Mouse (Mus musculus) ES-Bruce4 (cell line): ENCODE results near the gene Cdt1. TPM values are rescaled to one million over a fixed set of nuclear protein-coding genes. Genes with fewer than 3 reads are reported as not detected.
A peak's percentile ranks its signal among the peaks of the same experiment; 100 is the strongest.

Experiments used
- H3K27ac ChIP-seq: 2 replicates; pipeline ENCODE4 v1.5.1; 2012; ENCODE audit warnings: low read length, inconsistent platforms; ENCODE audit not compliant: insufficient read depth
- H3K27me3 ChIP-seq: 2 replicates; pipeline ENCODE4 v1.6.1; 2012; ENCODE audit warnings: mild to moderate bottlenecking, low read length, inconsistent platforms; ENCODE audit not compliant: control insufficient read depth, poor library complexity, insufficient read depth, severe bottlenecking
- H3K36me3 ChIP-seq: 2 replicates; pipeline ENCODE4 v1.6.1; 2012; ENCODE audit warnings: inconsistent platforms, mild to moderate bottlenecking, low read length, moderate library complexity; ENCODE audit not compliant: control insufficient read depth, poor library complexity, insufficient read depth, severe bottlenecking
- H3K4me1 ChIP-seq: one replicate; pipeline ENCODE4 v1.8.1; 2011; ENCODE audit warnings: low read length; ENCODE audit not compliant: control insufficient read depth, insufficient read depth
- H3K4me3 ChIP-seq: 2 replicates; pipeline ENCODE4 v1.5.1; 2011; ENCODE audit warnings: low read depth, mild to moderate bottlenecking, low read length
- H3K9ac ChIP-seq: 2 replicates; pipeline ENCODE4 v1.6.1; 2012; ENCODE audit warnings: low read depth, mild to moderate bottlenecking, inconsistent platforms; ENCODE audit not compliant: poor library complexity, severe bottlenecking
- H3K9me3 ChIP-seq: replicated peaks from 2 replicates; pipeline ENCODE4 v1.6.1; 2012; ENCODE audit warnings: mild to moderate bottlenecking, low read length, inconsistent platforms; ENCODE audit not compliant: control insufficient read depth, poor library complexity, insufficient read depth, severe bottlenecking
- CTCF ChIP-seq: IDR thresholded peaks from one replicate; pipeline ENCODE4 v1.8.1; 2011; ENCODE audit warnings: low read depth, low read length
- EP300 ChIP-seq: IDR thresholded peaks from 2 replicates; pipeline ENCODE4 v1.6.1; 2011; ENCODE audit warnings: low read depth, low read length; ENCODE audit not compliant: insufficient read depth
- POLR2A ChIP-seq: IDR thresholded peaks from one replicate; pipeline ENCODE4 v1.8.1; 2011; ENCODE audit warnings: low read length; ENCODE audit not compliant: insufficient read depth
- polyA plus RNA-seq: library from polyadenylated mRNA; stranded (reverse); fragments of >200 nt; gene quantifications from 2 replicates; pipeline ENCODE4 v1.2.4, GENCODE M21; 2011; ENCODE audit warnings: low read depth; ENCODE audit not compliant: missing spikeins, insufficient read depth, insufficient read length

Cdt1 gene
- polyA plus RNA-seq, 1 experiment = 68.6 TPM

DNA sequence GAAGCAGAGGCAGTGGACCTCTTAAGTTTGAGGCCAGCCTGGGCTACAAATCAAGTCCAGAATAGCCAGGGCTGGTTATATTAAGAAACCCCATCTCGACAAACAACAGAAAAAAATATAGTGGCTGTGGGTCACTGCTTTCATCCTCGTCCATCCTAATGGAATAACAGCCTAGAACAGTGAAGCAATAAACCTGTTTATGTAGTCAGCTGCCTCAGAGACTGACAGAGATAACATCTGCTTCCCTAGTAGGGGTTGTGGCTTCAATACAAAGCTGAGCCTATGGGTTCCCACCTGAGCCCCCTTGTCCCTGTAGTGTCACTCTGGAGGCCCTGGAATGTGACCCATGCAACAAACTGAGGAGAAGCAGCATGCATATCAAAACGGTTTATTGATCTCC is 6.4 kb downstream of the Cdt1 start:
- Histone ChIP-seq H3K27ac (peak overlapping the region; percentile 65), H3K36me3 (peaks cover 46% of the 10 kb centered on the region), H3K4me3 (no peak overlapping the region), H3K9ac (peak overlapping the region; percentile 11; the same call in 1 of the 2 replicates), H3K27me3 (no peaks in the 10 kb centered on the region), H3K4me1 (peaks cover 14% of the 10 kb centered on the region), H3K9me3 (no peaks in the 10 kb centered on the region)
- TF ChIP-seq CTCF = no peak
- no peak for TF ChIP-seq EP300
- no peak for TF ChIP-seq POLR2A

- H3K27me3 ChIP-seq = no peaks in the 10 kb centered on the region
- H3K27ac ChIP-seq = peak overlapping the region; percentile 65
- H3K4me3 ChIP-seq = peak overlapping the region; percentile 93
- no peak for TF ChIP-seq CTCF
- peak; percentile 64; the same call in 1 of the 2 replicates for TF ChIP-seq EP300
- no peaks in the 10 kb centered on the region for H3K9me3 ChIP-seq
- peaks cover 12% of the 10 kb centered on the region for H3K4me1 ChIP-seq
- H3K36me3 ChIP-seq = peaks cover 41% of the 10 kb centered on the region
- peak overlapping the region; percentile 11; the same call in 1 of the 2 replicates for H3K9ac ChIP-seq
Measured at GRCm38 (mm10) chr8:122574667-122575251, 6.9 kb downstream of the Cdt1 start.

DNA sequence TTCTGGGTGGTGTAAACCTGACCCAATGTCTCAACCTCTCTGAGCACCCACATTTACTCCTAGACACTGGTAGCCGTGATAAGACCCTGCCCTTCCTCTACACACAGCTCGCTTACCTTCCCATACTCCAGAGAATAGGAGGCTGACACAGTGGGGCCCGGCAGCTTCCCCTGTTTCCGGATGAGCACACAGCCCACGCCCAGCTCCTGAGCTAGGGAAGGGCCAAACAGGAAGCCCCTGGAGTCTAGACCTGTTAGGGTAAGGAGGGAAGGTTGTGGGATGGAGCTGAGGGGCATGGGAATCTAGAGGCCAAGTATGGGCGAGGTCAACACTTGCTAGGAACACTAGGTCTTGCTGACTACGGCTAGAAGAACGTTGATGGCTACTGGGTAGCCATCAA is 7.5 kb downstream of the Cdt1 start:
- no peaks in the 10 kb centered on the region for H3K9me3 ChIP-seq
- peak overlapping the region; percentile 65 for H3K27ac ChIP-seq
- peaks cover 12% of the 10 kb centered on the region for H3K4me1 ChIP-seq
- H3K27me3 ChIP-seq = no peaks in the 10 kb centered on the region
- TF ChIP-seq POLR2A (no peak), EP300 (no peak), CTCF (no peak)
- peaks cover 36% of the 10 kb centered on the region for H3K36me3 ChIP-seq
- peak overlapping the region; percentile 91 for H3K9ac ChIP-seq
- H3K4me3 ChIP-seq = peak overlapping the region; percentile 93

- Histone ChIP-seq H3K27ac (peak overlapping the region; percentile 65), H3K27me3 (no peaks in the 10 kb centered on the region), H3K4me3 (peak overlapping the region; percentile 93), H3K4me1 (peaks cover 14% of the 10 kb centered on the region), H3K9ac (peak overlapping the region; percentile 91), H3K9me3 (no peaks in the 10 kb centered on the region), H3K36me3 (peaks cover 29% of the 10 kb centered on the region)
- no peak for TF ChIP-seq POLR2A
- TF ChIP-seq CTCF = no peak
- no peak for TF ChIP-seq EP300
Measured at GRCm38 (mm10) chr8:122575735-122576647, 8.2 kb downstream of the Cdt1 start.

- peak within 1 kb of the TSS; percentile 83 for H3K27ac ChIP-seq
- peaks cover 14% of the 10 kb centered on the region for H3K4me1 ChIP-seq
- TF ChIP-seq POLR2A = peak; percentile 93
- no peak for TF ChIP-seq CTCF
- peak; percentile 49; the same call in 1 of the 2 replicates for TF ChIP-seq EP300
Measured at GRCm38 (mm10) chr8:122576648-122577022, 8.8 kb downstream of the Cdt1 start, which contains the start of gene Aprt. Gene Aprt (minus strand): TSS chr8:122576909.

GRCm38 (mm10) chr8:122577116-122577515 is 9.3 kb downstream of the Cdt1 start:
- H3K4me1 ChIP-seq = peaks cover 14% of the 10 kb centered on the region
- peaks cover 17% of the 10 kb centered on the region for H3K36me3 ChIP-seq
- TF ChIP-seq CTCF = no peak
- no peak for TF ChIP-seq POLR2A
- no peak for TF ChIP-seq EP300
- peak overlapping the region; percentile 35 for H3K4me3 ChIP-seq
- peak overlapping the region; percentile 91 for H3K9ac ChIP-seq
- H3K27ac ChIP-seq = peak overlapping the region; percentile 83
- no peaks in the 10 kb centered on the region for H3K27me3 ChIP-seq
- H3K9me3 ChIP-seq = no peaks in the 10 kb centered on the region

More at GRCm38 (mm10) chr8:122576648-122577022, 8.8 kb downstream of the Cdt1 start, which contains the start of gene Aprt:
- no peaks in the 10 kb centered on the region for H3K9me3 ChIP-seq
- peak within 1 kb of the TSS; percentile 91 for H3K9ac ChIP-seq
- peaks cover 22% of the 10 kb centered on the region for H3K36me3 ChIP-seq
- H3K4me3 ChIP-seq = peak within 1 kb of the TSS; percentile 93
- H3K27me3 ChIP-seq = no peaks in the 10 kb centered on the region
